Mouse (Mus musculus) adipocyte (in vitro differentiated cells): Measurements from ENCODE around the gene Ostc.

ENCODE experiments used
- DNase-seq: peaks from one replicate; pipeline ENCODE4 v3.0.0-alpha.2; 2016; ENCODE audit warnings: low spot score

The Ostc gene

GRCm38 (mm10) chr3:130708967-130709924, at the start of gene Ostc:
Gene Ostc (minus strand): TSS chr3:130709444.
- peak; percentile 98 for DNase-seq

- no peak for DNase-seq
Observed at GRCm38 (mm10) chr3:130758157-130758841, 49.1 kb upstream of the Ostc start.

- no peak for DNase-seq
Observed at GRCm38 (mm10) chr3:130757117-130757852, 48.0 kb upstream of the Ostc start.

- no peak for DNase-seq
Observed at GRCm38 (mm10) chr3:130749206-130749605, 40.0 kb upstream of the Ostc start.

- DNase-seq: no peak
Observed at GRCm38 (mm10) chr3:130746673-130747619, 37.7 kb upstream of the Ostc start.

GRCm38 (mm10) chr3:130737652-130738361, 28.6 kb upstream of the Ostc start:
- DNase-seq: no peak

GRCm38 (mm10) chr3:130736758-130737157, 27.5 kb upstream of the Ostc start:
- DNase-seq: no peak

GRCm38 (mm10) chr3:130730189-130730653, 21.0 kb upstream of the Ostc start, which contains the start of gene Rpl34:
Gene Rpl34 (minus strand): TSS chr3:130730398.
- peak; percentile 95 for DNase-seq

GRCm38 (mm10) chr3:130729472-130730188, 20.4 kb upstream of the Ostc start:
- peak; percentile 70 for DNase-seq

- DNase-seq: no peak
Observed at GRCm38 (mm10) chr3:130727676-130728075, 18.4 kb upstream of the Ostc start.

- DNase-seq: no peak
Observed at GRCm38 (mm10) chr3:130727036-130727435, 17.8 kb upstream of the Ostc start.

GRCm38 (mm10) chr3:130725718-130726117, 16.5 kb upstream of the Ostc start:
- no peak for DNase-seq

- DNase-seq: no peak
Observed at GRCm38 (mm10) chr3:130722733-130723478, 13.7 kb upstream of the Ostc start.

GRCm38 (mm10) chr3:130720225-130720624, 11.0 kb upstream of the Ostc start:
- no peak for DNase-seq

- DNase-seq: no peak
Observed at GRCm38 (mm10) chr3:130718871-130719270, 9.6 kb upstream of the Ostc start.

GRCm38 (mm10) chr3:130716555-130716954, 7.3 kb upstream of the Ostc start:
- no peak for DNase-seq

GRCm38 (mm10) chr3:130714775-130715568, 5.7 kb upstream of the Ostc start:
- peak; percentile 86 for DNase-seq

GRCm38 (mm10) chr3:130712891-130713290, 3.6 kb upstream of the Ostc start:
- DNase-seq: no peak
